Mouse (Mus musculus) CD8-positive naive resting alpha-beta T cell, adult 2 months (primary cell): ENCODE results near the gene Grid2ip.

Experiments used
- DNase-seq, 2 experiments: peaks; one replicate each; pipeline ENCODE4 v3.0.0; 2022; ENCODE audit warnings: low read depth in 2 of 2, low spot score in 2 of 2

Gene Grid2ip

DNA sequence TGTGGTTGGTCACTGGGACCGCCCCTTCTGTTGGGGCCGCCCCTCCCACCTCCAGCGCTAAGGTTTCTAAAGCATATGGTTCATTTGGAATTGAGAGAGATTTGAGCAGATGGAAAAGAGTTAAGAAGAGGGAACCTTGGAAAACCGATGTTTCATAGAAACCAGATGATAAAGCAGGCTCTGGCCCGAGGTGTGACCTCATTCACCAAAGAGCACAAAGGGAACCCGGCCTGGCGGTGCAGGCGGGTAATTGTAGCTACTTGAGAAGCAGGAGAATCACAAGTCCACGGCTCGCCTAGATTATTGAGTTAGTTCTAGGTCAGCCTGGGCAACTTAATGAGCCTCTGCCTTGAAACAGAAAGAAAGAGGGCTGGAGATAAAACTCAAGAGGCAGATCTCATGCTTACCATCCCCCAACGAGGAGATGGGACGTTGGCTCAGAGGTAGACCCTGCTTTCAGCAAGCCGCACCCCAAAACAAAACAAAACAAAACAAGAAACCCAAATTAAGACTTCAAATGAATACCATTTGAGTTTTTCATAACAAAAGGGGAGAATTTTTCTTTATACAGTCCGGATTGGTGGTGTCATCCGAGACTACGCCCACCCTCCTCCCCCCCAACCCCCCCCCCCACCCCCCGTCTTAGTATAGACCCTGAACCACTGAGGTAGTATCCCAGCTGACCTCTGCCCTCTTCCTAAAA, at the start of gene Grid2ip:
Grid2ip (plus strand) TSS at position 653 of the 703 bp plus-strand sequence.
- no peak for DNase-seq

DNA sequence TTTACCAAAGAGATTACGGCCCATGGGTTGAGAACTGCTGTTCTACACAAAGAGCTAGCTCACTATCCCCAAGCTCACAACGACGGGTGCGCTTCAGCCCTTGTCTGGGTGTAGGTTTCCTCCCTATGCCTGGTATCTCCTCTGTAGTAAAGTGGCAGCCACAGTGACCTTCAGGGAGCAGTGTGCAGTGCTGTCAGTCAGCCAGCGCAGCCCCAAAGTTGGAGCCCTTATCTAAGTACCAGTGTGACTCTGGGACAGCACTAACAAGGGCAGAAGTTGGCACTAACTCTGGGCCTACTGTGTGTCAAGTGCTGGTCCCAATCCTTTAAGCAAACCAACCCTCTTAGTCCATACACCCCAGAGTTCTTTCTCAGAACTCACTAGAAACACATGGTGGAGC, 48.3 kb upstream of the Grid2ip start:
- DNase-seq: no peak

DNA sequence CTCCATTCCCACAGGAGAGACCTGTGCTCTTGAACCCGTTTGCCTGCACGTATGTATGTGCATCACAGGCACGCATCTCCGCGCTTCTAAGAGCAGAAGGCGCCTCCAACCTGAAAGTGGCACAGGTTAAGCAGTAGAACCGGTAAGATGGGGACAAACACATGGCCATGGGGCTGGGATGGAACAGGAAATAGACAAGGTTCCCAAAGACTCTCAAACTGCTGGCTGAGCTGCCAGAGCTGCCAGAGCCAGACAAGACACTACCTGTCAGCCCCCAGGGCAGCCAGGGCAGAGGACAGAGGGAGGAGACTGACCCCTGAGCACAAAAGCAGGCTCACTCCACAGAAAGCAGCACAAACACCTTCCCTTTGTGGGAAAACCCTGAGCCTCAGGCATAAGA, 47.2 kb upstream of the Grid2ip start:
- no peak for DNase-seq

DNA sequence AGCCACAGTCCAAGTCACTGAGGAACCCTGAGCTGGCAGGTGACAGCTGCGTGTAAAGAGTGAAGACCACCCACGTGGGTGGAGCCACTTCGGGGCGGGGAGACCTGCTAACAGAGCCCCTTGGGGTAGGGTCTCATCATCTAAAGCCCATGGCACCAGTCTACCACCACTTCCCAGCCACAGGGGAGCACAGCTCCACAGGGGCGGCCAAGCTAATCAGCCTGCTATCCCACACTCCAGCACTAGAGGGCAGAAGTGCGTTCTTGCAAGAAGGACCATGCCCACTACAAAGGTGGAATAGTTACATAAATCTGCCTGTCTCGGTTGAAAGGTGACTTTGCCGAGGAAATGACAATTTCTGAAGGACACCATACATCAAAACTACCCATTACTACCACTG, 45.3 kb upstream of the Grid2ip start:
- peak; percentile 80 to 85 for DNase-seq

GRCm38 (mm10) chr5:143314183-143314729, 42.9 kb upstream of the Grid2ip start:
- DNase-seq: no peak

DNA sequence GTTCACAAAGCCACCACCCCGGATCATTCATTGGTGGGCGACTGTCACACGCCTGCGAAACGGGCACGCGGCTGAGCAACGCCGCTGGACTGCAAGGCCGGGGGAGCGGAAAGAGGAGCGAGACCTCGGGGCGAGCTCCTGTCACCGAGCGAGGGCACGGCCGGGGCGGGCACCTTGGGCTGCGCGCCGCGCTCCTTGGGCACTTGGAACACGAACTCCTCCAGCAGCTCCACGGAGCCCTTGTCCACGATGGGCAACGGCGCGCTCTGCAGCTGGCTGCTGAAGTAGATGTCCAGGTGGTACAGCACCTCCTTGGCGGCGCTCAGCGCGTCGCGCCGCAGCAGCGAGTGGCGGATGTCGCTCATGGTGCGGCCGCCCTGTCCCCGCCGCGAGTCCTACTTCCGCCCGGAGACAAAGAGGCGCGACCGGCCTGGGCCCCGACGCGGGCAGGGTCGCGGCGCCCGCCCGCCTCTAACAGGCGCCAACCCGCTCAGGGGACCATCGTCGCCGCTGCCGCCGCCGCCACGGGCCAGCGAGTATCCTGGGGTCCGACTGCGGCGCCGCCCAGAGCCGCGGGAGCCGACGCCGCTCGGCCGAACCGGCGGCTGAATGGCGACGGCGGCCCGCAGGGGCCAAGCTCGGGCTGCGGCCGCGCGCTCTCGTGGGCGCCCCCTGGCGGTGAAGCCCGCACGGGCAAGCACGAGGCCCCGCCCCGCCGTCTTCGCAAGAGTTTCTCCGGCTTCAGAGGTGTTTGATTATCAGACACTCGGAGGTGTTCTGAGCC, 42.2 kb upstream of the Grid2ip start, which contains the start of gene E130309D02Rik:
E130309D02Rik (minus strand) TSS at position 631 of the 784 bp plus-strand sequence.
- DNase-seq: peak; percentile 92 to 93

DNA sequence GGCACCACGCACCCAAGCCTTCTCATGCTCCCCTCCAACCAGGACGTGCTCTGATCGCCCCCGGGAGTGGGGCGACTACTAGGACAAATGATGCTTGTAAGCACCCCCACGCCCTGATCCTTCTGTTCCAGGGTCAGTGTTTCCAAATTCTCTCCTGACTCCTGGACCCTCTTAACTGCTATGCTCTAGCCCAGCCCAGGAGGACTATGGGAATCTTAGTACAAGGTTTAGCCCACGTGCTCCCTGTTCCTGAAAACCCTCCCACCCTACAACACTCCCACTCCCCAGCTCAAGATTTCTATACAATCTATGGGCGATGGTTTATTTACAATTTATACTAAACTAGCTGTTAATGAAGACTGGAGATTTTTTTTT, 41.6 kb upstream of the Grid2ip start:
- no peak for DNase-seq

DNA sequence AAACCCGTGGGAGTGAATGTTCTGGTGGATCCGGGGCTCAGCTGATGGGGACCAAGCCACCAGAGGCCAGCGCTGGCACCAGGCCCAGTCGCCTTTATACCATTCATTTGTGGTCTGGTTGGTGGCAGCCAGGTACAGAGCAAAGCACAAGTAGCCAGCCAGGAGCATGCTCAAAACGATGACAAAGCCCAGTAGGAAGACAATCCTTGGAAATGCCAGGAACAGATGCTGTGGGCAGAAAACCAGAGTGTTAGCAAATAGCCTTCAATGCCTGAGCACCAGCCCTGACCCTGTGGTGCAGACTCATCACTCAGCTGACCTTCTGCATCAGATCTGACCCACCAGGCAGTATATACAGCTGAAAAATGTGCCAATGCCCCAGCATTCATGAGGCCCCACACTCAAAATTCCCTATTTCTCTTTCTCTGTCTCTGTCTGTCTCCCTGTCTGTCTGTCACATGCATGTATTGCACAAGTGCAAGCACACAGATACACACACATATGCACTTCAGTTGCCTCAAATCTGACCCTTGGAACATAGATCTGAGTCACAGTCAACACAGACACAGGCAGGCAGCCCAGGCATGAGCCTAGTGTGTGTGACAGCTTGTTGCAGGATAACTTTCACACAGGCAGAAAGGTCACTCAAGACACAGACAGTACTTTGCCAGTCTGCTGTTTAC, 40.4 kb upstream of the Grid2ip start:
- no peak for DNase-seq

- DNase-seq: no peak
Observed at GRCm38 (mm10) chr5:143317288-143317610, 39.9 kb upstream of the Grid2ip start.

GRCm38 (mm10) chr5:143328690-143329495, 28.2 kb upstream of the Grid2ip start, which contains the start of gene Zdhhc4:
TSS of gene Zdhhc4 (minus strand) at chr5:143329256.
- peak; percentile 77 to 86 for DNase-seq

GRCm38 (mm10) chr5:143333872-143334271, 23.3 kb upstream of the Grid2ip start:
- DNase-seq: peak; percentile 71 to 76

GRCm38 (mm10) chr5:143334418-143335088, 22.6 kb upstream of the Grid2ip start:
- DNase-seq: no peak

GRCm38 (mm10) chr5:143335089-143335460, 22.1 kb upstream of the Grid2ip start:
- no peak for DNase-seq

GRCm38 (mm10) chr5:143336559-143336958, 20.6 kb upstream of the Grid2ip start:
- no peak for DNase-seq

- no peak for DNase-seq
Observed at GRCm38 (mm10) chr5:143339603-143340002, 17.5 kb upstream of the Grid2ip start.

DNA sequence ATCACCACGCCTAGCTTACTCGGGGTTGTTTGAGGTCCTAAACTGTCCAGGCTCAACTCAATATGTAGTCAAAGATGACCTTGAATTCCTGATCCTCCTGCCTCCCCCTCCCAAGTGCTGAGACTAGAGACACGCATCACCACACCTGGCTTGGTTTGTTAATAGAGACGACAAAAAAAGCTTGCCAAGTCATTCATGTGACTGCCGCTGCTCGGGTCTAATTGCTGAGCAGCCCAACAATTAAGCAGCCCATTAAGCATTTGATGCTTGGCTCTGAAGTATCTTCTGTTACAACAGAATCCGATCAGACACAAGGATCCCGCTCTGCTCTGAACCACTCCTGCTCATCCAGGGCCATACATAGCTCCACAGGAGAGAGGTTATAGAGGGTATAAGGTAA, 10.8 kb upstream of the Grid2ip start:
- no peak for DNase-seq

DNA sequence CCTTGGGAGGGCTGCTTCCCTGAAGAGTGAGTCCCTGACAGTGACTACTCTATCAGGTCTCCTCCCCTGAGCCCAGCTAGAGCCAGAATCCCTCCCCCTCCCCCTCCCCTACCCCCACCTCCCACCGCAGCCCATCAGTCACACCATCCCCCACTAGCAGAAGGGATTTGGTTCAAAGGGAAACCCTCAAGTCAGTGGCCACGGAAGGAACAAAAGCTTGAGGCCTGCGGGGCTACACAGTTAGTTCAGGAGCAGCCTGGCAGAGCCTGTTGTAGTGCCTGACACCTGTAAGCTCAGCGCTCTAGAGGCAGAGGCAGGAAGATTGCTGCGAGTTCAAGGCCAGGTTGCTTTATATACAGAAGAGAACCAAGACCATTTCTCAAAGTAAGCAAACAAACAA, 1.1 kb upstream of the Grid2ip start:
- no peak for DNase-seq

- DNase-seq: no peak
Observed at GRCm38 (mm10) chr5:143357564-143357963, 426 bp downstream of the Grid2ip start.

DNA sequence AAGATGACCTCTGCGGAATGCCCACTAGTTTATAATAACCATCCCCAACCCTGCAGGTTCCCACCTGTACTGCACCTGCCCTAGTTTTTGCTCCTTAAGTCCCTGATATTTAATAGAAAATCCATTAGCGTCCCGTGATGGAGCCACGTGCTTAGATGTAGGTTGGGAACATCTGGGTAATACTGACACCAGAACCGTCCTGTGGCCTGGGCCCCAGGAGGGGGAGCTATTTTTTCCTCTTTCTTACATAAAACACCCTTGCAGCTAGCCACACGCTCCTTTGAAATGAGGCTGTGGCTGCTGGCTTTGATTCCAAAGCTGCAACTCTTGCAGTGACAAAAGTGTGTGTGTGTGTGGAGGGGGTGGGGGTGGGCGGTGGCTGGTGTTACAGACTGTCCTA, 2.1 kb downstream of the Grid2ip start:
- DNase-seq: no peak

- no peak for DNase-seq
Observed at GRCm38 (mm10) chr5:143360000-143360399, 2.9 kb downstream of the Grid2ip start.
